Mouse (Mus musculus): ENCODE measurements around the gene Tusc2. TPM values are rescaled to one million over a fixed set of nuclear protein-coding genes. Genes with fewer than 3 reads are reported as not detected.
"Not testable (repeated sequence)": the region's sequence is repeated elsewhere in the genome, so short reads cannot be mapped to it uniquely, and the experiment has no call there.

Tusc2 gene
- polyA plus RNA-seq, 1 experiment from 2014 or later, result 88.2 TPM

DNA sequence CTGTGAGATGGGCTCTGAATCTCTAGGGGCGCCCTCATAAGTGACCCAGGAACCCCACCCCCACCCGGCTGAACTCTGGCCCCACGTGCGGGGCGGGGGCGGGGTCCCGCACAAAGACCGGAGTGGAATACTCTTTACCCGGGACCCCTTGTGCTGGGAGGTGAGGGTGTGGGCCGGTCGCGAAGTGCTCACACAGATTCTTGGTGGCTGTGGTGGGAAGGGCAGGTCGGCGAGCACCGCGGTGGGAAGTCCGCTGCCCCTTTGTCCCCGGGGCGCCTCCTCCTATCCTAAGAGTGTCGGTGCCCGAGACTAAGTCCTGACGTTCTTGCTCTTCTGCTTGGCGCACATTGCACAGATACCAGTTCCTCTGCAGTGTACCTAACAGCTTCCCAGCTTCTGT, 6.2 kb downstream of the Tusc2 start:
- Histone ChIP-seq H3K36me3 (ENCODE audit: control insufficient read depth, insufficient read depth, low read length) (peaks cover 25% of the 10 kb centered on the region), H3K27me3 (ENCODE audit: control insufficient read depth, insufficient read depth, low read length) (no peaks in the 10 kb centered on the region), H3K4me2 (replicated peaks; ENCODE audit: low read depth, low read length) (peak overlapping the region; percentile 58), H3K9ac (ENCODE audit: low read depth, low read length) (peak overlapping the region; percentile 91), H3K27ac (ENCODE audit: low read depth, low read length) (peak overlapping the region; percentile 75), H3K4me1 (replicated peaks; ENCODE audit: control insufficient read depth, insufficient read depth, low read length) (peaks cover 16% of the 10 kb centered on the region), H3K9me3 (ENCODE audit: control insufficient read depth, low read length) (no peaks in the 10 kb centered on the region), H3K4me3 (ENCODE audit: low read depth, low read length) (peak overlapping the region; percentile 91)
- DNase-seq (ENCODE audit: low spot score), result no peak
- peak; percentile 59 for ATAC-seq (ENCODE audit: low FRiP score)
- 0% methylated on average over 23 of the region's 23 CpGs for WGBS

DNA sequence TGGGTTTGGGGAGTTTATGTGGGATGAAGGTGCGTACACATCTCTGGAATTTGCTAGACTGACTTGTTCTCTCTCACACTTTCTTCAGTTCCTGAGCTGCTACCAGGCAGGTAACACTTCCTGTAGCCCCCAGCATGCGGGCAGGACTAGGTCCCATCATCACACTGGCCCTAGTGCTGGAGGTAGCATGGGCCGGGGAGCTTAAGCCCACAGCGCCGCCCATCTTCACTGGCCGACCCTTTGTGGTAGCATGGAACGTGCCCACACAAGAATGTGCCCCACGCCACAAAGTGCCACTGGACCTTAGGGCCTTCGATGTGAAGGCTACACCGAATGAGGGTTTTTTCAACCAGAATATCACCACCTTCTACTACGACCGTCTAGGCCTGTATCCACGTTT, 7.0 kb downstream of the Tusc2 start:
- H3K36me3 ChIP-seq (ENCODE audit: control insufficient read depth, insufficient read depth, low read length), result peaks cover 28% of the 10 kb centered on the region

DNA sequence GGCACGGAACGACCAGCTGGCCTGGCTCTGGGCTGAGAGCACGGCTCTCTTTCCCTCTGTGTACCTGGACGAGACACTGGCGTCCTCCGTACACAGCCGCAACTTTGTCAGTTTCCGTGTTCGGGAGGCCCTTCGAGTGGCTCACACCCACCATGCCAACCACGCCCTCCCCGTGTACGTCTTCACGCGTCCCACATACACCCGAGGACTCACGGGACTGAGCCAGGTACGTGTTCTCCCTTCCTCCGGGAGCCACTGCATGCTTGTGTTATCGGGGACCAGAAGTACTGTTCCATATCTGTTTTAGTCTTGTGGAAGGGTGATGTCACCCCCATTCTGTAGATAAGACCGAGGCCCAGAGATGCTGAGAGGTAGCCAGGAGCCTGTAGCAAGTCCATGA, 7.8 kb downstream of the Tusc2 start:
- 93% methylated on average over 21 of the region's 21 CpGs for WGBS
- peak overlapping the region; percentile 58 for H3K4me2 ChIP-seq (replicated peaks; ENCODE audit: low read depth, low read length)
- no peaks in the 10 kb centered on the region for H3K27me3 ChIP-seq (ENCODE audit: control insufficient read depth, insufficient read depth, low read length)
- DNase-seq (ENCODE audit: low spot score) (no peak), ATAC-seq (ENCODE audit: low FRiP score) (no peak)
- H3K4me3 ChIP-seq (ENCODE audit: low read depth, low read length), result peak overlapping the region; percentile 91
- peaks cover 14% of the 10 kb centered on the region for H3K4me1 ChIP-seq (replicated peaks; ENCODE audit: control insufficient read depth, insufficient read depth, low read length)
- H3K27ac ChIP-seq (ENCODE audit: low read depth, low read length), result no peak overlapping the region
- H3K36me3 ChIP-seq (ENCODE audit: control insufficient read depth, insufficient read depth, low read length), result peaks cover 25% of the 10 kb centered on the region
- no peaks in the 10 kb centered on the region for H3K9me3 ChIP-seq (ENCODE audit: control insufficient read depth, low read length)
- no peak overlapping the region for H3K9ac ChIP-seq (ENCODE audit: low read depth, low read length)

More for the DNA sequence above, 7.0 kb downstream of the Tusc2 start:
- WGBS, result 52% methylated on average over 13 of the region's 13 CpGs
- Histone ChIP-seq H3K9me3 (ENCODE audit: control insufficient read depth, low read length) (no peaks in the 10 kb centered on the region), H3K4me3 (ENCODE audit: low read depth, low read length) (peak overlapping the region; percentile 91), H3K27me3 (ENCODE audit: control insufficient read depth, insufficient read depth, low read length) (no peaks in the 10 kb centered on the region), H3K9ac (ENCODE audit: low read depth, low read length) (peak overlapping the region; percentile 91), H3K27ac (ENCODE audit: low read depth, low read length) (0 out of 2 replicates have a peak overlapping the region, but pooled peaks have one; percentile 19), H3K4me2 (replicated peaks; ENCODE audit: low read depth, low read length) (peak overlapping the region; percentile 58), H3K4me1 (replicated peaks; ENCODE audit: control insufficient read depth, insufficient read depth, low read length) (peaks cover 14% of the 10 kb centered on the region)
- ATAC-seq (ENCODE audit: low FRiP score) (no peak), DNase-seq (ENCODE audit: low spot score) (no peak)

DNA sequence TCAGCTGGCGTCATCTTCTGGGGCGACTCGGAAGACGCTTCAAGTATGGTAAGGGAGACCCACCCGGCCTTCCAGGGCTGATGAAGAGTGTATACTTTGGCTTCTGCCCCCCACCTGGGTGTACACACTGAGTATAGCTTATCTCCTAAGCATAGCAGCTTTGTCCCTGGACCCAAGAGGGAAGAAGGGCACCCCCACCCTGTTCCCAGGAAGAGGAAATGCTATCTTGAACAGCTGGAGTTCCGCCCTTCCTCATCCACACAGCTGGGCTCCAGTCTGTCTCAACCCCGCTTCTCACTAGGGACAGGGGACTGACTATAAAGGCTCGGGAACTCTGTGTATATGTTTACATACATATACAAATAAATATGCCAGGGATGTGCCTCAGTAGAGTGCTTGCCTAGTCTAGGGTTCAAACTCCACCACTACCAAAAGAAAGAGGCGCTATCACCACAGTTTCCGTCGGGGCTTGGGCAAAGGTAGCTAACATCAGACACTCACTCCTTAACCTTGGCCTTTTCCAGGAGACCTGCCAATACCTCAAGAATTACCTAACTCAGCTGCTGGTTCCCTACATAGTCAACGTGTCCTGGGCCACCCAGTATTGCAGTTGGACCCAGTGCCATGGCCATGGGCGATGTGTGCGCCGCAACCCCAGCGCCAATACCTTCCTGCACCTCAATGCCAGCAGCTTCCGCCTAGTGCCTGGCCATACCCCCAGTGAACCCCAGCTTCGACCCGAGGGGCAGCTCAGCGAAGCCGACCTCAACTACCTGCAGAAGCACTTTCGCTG, 8.7 kb downstream of the Tusc2 start:
- H3K4me2 ChIP-seq (replicated peaks; ENCODE audit: low read depth, low read length), result 0 out of 2 replicates have a peak overlapping the region, but pooled peaks have one; percentile 58
- ATAC-seq (ENCODE audit: low FRiP score) (no peak), DNase-seq (ENCODE audit: low spot score) (no peak)
- no peaks in the 10 kb centered on the region for H3K9me3 ChIP-seq (ENCODE audit: control insufficient read depth, low read length)
- H3K4me3 ChIP-seq (ENCODE audit: low read depth, low read length), result no peak overlapping the region
- H3K36me3 ChIP-seq (ENCODE audit: control insufficient read depth, insufficient read depth, low read length), result peaks cover 25% of the 10 kb centered on the region
- no peak overlapping the region for H3K9ac ChIP-seq (ENCODE audit: low read depth, low read length)
- no peak overlapping the region for H3K27ac ChIP-seq (ENCODE audit: low read depth, low read length)
- WGBS, result 94% methylated on average over 22 of the region's 22 CpGs
- no peaks in the 10 kb centered on the region for H3K27me3 ChIP-seq (ENCODE audit: control insufficient read depth, insufficient read depth, low read length)
- H3K4me1 ChIP-seq (replicated peaks; ENCODE audit: control insufficient read depth, insufficient read depth, low read length), result peaks cover 14% of the 10 kb centered on the region

GRCm38 (mm10) chr9:107572327-107572662, 9.2 kb downstream of the Tusc2 start:
- peaks cover 14% of the 10 kb centered on the region for H3K4me1 ChIP-seq (replicated peaks; ENCODE audit: control insufficient read depth, insufficient read depth, low read length)
- H3K9ac ChIP-seq (ENCODE audit: low read depth, low read length), result no peak overlapping the region

GRCm38 (mm10) chr9:107573774-107574173, 10.7 kb downstream of the Tusc2 start:
- WGBS, result 79% methylated on average over 6 of the region's 6 CpGs
- H3K9me3 ChIP-seq (ENCODE audit: control insufficient read depth, low read length); H3K4me2 ChIP-seq (replicated peaks; ENCODE audit: low read depth, low read length); H3K4me3 ChIP-seq (ENCODE audit: low read depth, low read length); H3K9ac ChIP-seq (ENCODE audit: low read depth, low read length); H3K27me3 ChIP-seq (ENCODE audit: control insufficient read depth, insufficient read depth, low read length); ATAC-seq (ENCODE audit: low FRiP score); H3K27ac ChIP-seq (ENCODE audit: low read depth, low read length); DNase-seq (ENCODE audit: low spot score): not testable (repeated sequence)
- Histone ChIP-seq H3K36me3 (ENCODE audit: control insufficient read depth, insufficient read depth, low read length) (peaks cover 25% of the 10 kb centered on the region), H3K4me1 (replicated peaks; ENCODE audit: control insufficient read depth, insufficient read depth, low read length) (peaks cover 11% of the 10 kb centered on the region)

More at GRCm38 (mm10) chr9:107572327-107572662, 9.2 kb downstream of the Tusc2 start:
- ATAC-seq (ENCODE audit: low FRiP score) (no peak), DNase-seq (ENCODE audit: low spot score) (no peak)
- Histone ChIP-seq H3K9me3 (ENCODE audit: control insufficient read depth, low read length) (no peaks in the 10 kb centered on the region), H3K4me3 (ENCODE audit: low read depth, low read length) (no peak overlapping the region), H3K36me3 (ENCODE audit: control insufficient read depth, insufficient read depth, low read length) (peaks cover 25% of the 10 kb centered on the region), H3K27me3 (ENCODE audit: control insufficient read depth, insufficient read depth, low read length) (no peaks in the 10 kb centered on the region), H3K27ac (ENCODE audit: low read depth, low read length) (no peak overlapping the region), H3K4me2 (replicated peaks; ENCODE audit: low read depth, low read length) (no peak overlapping the region)
- 100% methylated on average over 2 of the region's 2 CpGs for WGBS

DNA sequence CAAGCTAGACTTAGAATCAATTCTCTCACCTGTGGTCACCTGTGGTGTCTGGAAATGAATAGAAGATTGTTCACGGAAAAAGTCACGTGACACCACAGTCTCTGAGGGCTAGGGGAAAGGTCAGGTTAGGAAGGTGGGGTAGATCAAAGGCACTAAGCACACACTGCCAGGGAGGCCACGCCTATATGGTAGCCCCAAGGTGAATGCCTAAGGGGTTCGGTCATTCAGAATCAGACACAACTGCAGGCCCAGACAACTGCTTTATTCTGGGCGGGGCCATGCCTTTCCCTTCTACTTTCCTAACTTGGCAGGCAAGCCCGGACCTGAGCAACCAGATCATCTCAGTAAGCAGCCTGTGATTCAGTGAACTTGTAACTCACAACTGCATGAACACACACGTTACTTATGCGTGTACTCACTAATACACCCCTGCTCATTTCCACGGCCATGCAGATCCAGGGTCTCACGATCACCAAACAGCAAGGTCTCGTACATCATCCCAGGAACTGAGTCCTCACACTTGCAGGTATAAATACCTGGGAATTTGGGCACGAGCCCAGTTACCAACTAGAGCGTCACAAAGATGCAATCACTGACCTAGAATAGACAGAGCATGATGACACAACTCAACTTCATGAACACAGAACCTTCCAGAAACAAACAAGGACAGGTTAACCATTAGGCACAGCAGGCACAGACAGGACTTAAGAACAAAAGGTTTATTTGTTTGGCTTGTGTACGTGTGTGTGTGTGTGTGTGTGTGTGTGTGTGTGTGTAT, 12.7 kb downstream of the Tusc2 start:
- Histone ChIP-seq H3K36me3 (ENCODE audit: control insufficient read depth, insufficient read depth, low read length) (peaks cover 25% of the 10 kb centered on the region), H3K27ac (ENCODE audit: low read depth, low read length) (no peak overlapping the region), H3K9me3 (ENCODE audit: control insufficient read depth, low read length) (no peaks in the 10 kb centered on the region), H3K9ac (ENCODE audit: low read depth, low read length) (no peak overlapping the region), H3K4me2 (replicated peaks; ENCODE audit: low read depth, low read length) (no peak overlapping the region), H3K4me3 (ENCODE audit: low read depth, low read length) (no peak overlapping the region), H3K4me1 (replicated peaks; ENCODE audit: control insufficient read depth, insufficient read depth, low read length) (peaks cover 5% of the 10 kb centered on the region), H3K27me3 (ENCODE audit: control insufficient read depth, insufficient read depth, low read length) (no peaks in the 10 kb centered on the region)
- ATAC-seq (ENCODE audit: low FRiP score) (no peak), DNase-seq (ENCODE audit: low spot score) (no peak)
- WGBS, result 88% methylated on average over 14 of the region's 14 CpGs

- peak; percentile 81 for DNase-seq (ENCODE audit: low spot score)
- peak within 1 kb of the TSS; percentile 57 for H3K9ac ChIP-seq (ENCODE audit: low read depth, low read length)
- peak; percentile 68 for ATAC-seq (ENCODE audit: low FRiP score)
- H3K4me2 ChIP-seq (replicated peaks; ENCODE audit: low read depth, low read length), result peak within 1 kb of the TSS; percentile 45
- peaks cover 21% of the 10 kb centered on the region for H3K36me3 ChIP-seq (ENCODE audit: control insufficient read depth, insufficient read depth, low read length)
- H3K4me3 ChIP-seq (ENCODE audit: low read depth, low read length), result peak within 1 kb of the TSS; percentile 17
- H3K27ac ChIP-seq (ENCODE audit: low read depth, low read length), result 0 out of 2 replicates have a peak within 1 kb of the TSS, but pooled peaks have one; percentile 10
- H3K4me1 ChIP-seq (replicated peaks; ENCODE audit: control insufficient read depth, insufficient read depth, low read length), result peaks cover 5% of the 10 kb centered on the region
- 28% methylated on average over 16 of the region's 16 CpGs for WGBS
- H3K27me3 ChIP-seq (ENCODE audit: control insufficient read depth, insufficient read depth, low read length), result no peaks in the 10 kb centered on the region
- H3K9me3 ChIP-seq (ENCODE audit: control insufficient read depth, low read length), result no peaks in the 10 kb centered on the region
Observed at GRCm38 (mm10) chr9:107576357-107577107, 13.5 kb downstream of the Tusc2 start, which contains the start of gene Hyal1. TSS of gene Hyal1 (plus strand) at chr9:107576927.
